Mouse (Mus musculus) CD4-positive, CD25-positive, alpha-beta regulatory T cell, adult 2 months (primary cell): ENCODE measurements at regions not wholly inside any gene's neighbourhood (a gene's known extent, or its start where the extent isn't known, plus 50 kb on each side); places are given as distances from the start of the nearest gene placed in this dataset.

Experiments used
- DNase-seq: peaks from one replicate; pipeline ENCODE4 v3.0.0-alpha.2; 2012; ENCODE audit warnings: low read depth, low spot score

DNA sequence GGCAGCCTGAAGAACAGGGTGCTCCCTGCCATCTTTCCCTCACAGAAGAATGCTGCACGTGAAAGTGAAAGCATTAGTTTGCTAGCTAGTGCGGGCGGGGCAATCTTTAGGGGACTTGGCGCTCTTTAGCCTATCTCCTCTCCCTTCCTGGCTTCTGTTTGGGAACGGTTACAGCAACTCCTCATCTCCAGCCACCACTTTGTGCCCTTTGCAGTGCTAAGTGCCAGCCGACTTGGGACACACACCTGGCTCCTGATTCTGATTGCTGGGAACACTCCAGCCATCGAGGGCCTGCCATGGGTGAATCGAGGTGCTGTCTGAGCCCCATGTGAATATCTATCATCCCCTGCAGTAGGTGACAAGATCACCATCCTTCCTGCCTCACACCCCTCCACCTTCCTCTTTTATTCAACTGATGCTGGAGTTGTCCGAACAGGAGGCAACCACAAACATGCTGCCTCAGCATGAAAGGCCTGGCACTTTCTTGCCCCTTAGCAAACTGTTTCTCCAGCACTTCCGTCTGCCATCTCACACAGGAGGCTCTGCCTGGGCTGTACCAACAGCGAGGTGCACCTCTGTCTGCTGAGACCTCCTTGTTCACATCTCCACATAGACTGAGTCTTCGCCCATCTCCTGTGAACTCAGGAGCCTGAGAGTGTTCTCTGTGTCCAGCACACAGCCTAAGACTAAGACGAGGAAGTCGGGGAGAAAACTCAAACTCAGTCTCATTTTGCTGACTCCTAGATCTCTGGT is 66.2 kb upstream of the Glrp1 start:
- DNase-seq = peak; percentile 75

GRCm38 (mm10) chr1:88575291-88575690 is 65.4 kb upstream of the Glrp1 start:
- DNase-seq = peak; percentile 41

- no peak for DNase-seq
Observed at GRCm38 (mm10) chr1:88572161-88572560, 62.3 kb upstream of the Glrp1 start.

DNA sequence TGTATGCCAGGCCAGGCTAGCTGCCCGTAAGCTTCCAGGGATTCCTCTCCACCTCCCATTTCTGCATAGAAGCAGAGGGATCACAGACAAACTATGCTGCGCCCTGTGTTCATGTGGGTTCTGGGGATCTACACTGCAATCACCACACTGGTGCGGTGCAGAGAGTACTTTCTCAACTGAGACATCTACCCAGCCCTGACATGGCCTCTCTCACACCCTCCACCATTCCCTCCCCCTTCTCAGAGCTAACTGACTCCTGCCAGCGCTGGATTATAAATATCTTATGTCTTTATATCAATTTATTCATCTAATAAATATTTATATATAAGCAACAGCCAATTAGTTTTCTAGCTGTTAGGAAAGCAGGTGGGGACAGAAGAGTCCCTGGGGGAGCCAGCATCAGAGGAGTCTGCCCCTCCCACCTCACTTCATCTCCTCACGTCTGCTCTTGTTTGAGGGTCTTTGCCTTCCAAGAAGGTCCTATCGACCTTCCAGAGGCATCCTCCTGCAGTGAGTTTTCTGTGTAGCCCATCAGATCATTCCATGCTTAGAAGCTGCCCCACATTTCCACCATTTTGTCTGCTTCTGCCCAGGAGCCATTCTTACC is 58.7 kb upstream of the Glrp1 start:
- DNase-seq = no peak

DNA sequence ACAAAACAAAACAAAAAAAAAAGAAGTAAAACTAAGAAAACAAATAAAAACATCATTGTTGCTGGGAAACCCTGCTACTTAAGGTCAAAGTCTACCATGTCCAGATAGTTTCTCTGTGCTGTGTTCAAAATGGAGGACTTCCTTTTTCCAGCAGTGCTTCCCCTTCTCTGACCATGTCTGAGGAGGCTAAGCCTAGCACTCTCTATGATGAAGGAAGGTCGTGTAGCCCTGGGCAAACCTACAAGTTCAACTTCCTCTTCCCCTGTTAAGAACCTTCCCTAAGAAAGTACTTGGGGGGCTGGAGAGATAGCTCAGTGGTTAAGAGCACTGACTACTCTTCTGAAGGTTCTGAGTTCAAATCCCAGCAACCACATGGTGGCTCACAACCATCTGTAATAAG is 57.3 kb upstream of the Glrp1 start:
- DNase-seq = no peak

- no peak for DNase-seq
Observed at GRCm38 (mm10) chr1:88566426-88566825, 56.6 kb upstream of the Glrp1 start.

- DNase-seq = no peak
Observed at GRCm38 (mm10) chr1:88564825-88565224, 55.0 kb upstream of the Glrp1 start.

- peak; percentile 91 for DNase-seq
Observed at GRCm38 (mm10) chr1:88562361-88562760, 52.5 kb upstream of the Glrp1 start.

GRCm38 (mm10) chr1:88560771-88561170 is 50.9 kb upstream of the Glrp1 start:
- no peak for DNase-seq
